Mouse (Mus musculus) testis, adult 2 months (tissue): ENCODE measurements around the gene Mesp1. TPM values are rescaled to one million over a fixed set of nuclear protein-coding genes. Genes with fewer than 3 reads are reported as not detected.

Experiments used
- H3K27ac ChIP-seq: fragments of 200-500 bp; 2 replicates; pipeline ENCODE4 v1.5.1; 2012; ENCODE audit warnings: low read depth, low read length; ENCODE audit not compliant: control insufficient read depth, insufficient read depth
- H3K27me3 ChIP-seq: fragments of 200-500 bp; 2 replicates; pipeline ENCODE4 v1.6.1; 2012; ENCODE audit warnings: mild to moderate bottlenecking, low read length, moderate library complexity; ENCODE audit not compliant: control insufficient read depth, insufficient read depth
- H3K36me3 ChIP-seq: fragments of 200-500 bp; 2 replicates; pipeline ENCODE4 v1.6.1; 2012; ENCODE audit warnings: mild to moderate bottlenecking, low read length; ENCODE audit not compliant: control insufficient read depth, insufficient read depth
- H3K4me1 ChIP-seq: fragments of 200-500 bp; 2 replicates; pipeline ENCODE4 v1.6.1; 2012; ENCODE audit warnings: low read length; ENCODE audit not compliant: control insufficient read depth, insufficient read depth
- H3K4me3 ChIP-seq: fragments of 200-500 bp; 2 replicates; pipeline ENCODE4 v1.5.1; 2012; ENCODE audit warnings: low read depth, mild to moderate bottlenecking, low read length, moderate library complexity, mixed read lengths; ENCODE audit not compliant: control insufficient read depth
- CTCF ChIP-seq: fragments of 200-500 bp; IDR thresholded peaks from 2 replicates; pipeline ENCODE4 v1.5.1; 2012; ENCODE audit warnings: low read depth, mild to moderate bottlenecking, inconsistent platforms, low read length, moderate library complexity; ENCODE audit not compliant: control insufficient read depth, insufficient read depth, insufficient replicate concordance
- POLR2A ChIP-seq: fragments of 200-500 bp; IDR thresholded peaks from 2 replicates; pipeline ENCODE4 v1.6.1; 2012; ENCODE audit warnings: low read depth, mild to moderate bottlenecking, inconsistent platforms, low read length, moderate library complexity; ENCODE audit not compliant: control insufficient read depth
- polyA plus RNA-seq: library from polyadenylated mRNA; depleted of rRNA; stranded (reverse); fragments of >200 nt; gene quantifications from 2 replicates; pipeline ENCODE4 v1.2.3, GENCODE M21; 2012

Gene Mesp1
- polyA plus RNA-seq, 1 experiment = 101 TPM

DNA sequence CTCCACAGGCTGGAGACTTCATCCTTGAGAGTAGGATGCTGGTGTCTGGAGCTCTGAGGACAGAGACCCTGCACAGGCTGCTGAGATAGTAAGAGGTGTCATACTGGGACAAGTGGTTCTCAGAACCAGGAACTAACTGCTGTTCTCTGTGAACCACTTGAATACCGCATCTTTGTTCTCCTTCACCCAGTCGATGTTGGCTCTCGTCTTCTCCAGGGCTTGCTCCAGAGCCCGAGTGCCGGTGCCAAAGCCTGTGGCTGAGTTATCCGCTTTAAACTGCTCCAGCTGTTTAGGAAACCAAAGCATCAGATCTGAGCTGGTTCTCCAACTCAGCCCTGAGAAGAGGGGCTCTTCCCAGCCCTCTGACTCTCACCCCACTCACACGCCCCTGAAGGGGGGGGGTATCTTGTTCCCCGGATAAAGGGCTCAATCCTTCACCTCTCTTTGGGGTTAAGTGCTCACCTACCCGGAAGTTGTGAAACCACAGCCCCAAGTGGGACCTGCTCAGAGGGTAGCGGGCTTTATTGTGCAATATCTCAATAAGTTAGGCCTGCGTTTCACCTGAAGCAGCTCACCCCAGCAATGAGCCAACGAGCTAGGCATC is 28.6 kb upstream of the Mesp1 start:
- Histone ChIP-seq H3K27me3 (no peaks in the 10 kb centered on the region), H3K4me3 (no peak overlapping the region), H3K36me3 (no peaks in the 10 kb centered on the region), H3K27ac (no peak overlapping the region), H3K4me1 (peaks cover 7% of the 10 kb centered on the region)
- TF ChIP-seq POLR2A = no peak
- no peak for TF ChIP-seq CTCF

DNA sequence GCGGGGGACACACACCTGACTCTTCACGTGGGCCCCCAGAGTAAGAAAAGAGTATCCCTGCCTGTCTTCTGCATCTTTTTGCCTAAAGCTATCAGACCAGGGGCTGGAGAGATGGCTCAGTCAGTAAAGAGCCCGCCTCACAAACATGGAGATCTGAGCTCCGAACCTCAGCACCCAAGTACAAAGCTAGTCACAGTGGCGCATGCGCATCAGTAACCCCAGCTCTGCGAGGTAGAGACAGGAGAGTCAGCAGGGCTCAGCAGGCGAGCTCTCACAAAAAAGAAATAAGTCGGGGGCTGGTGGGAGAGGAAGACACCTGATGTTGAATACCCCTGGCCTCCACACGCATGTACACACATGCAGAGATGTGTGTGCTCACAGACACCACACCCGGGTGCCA is 26.4 kb upstream of the Mesp1 start:
- H3K27ac ChIP-seq = no peak overlapping the region
- no peak for TF ChIP-seq POLR2A
- no peak for TF ChIP-seq CTCF

DNA sequence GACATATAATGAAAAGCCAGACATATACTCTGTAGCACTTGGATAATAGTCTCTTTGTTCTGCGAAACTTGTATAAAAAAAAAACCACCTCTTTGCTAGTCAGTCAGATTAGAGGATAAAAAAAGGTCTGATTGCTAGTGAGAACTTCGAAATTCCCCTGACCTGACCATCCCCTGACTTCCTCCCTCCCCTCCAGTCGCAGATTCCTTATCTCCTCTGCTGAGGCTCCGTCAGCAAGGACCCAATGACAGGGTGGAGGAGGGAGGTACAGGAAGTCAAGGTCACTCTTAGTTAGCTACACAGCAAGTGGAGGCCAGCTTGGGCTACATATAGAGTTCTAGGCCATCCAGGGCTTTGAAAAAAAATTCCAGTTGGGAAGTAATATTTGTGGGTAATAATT is 25.9 kb upstream of the Mesp1 start:
- no peaks in the 10 kb centered on the region for H3K36me3 ChIP-seq
- H3K27ac ChIP-seq = no peak overlapping the region
- peaks cover 5% of the 10 kb centered on the region for H3K4me1 ChIP-seq
- H3K4me3 ChIP-seq = no peak overlapping the region
- TF ChIP-seq POLR2A = no peak
- no peak for TF ChIP-seq CTCF
- no peaks in the 10 kb centered on the region for H3K27me3 ChIP-seq

More for the DNA sequence above, 26.4 kb upstream of the Mesp1 start:
- Histone ChIP-seq H3K4me1 (peaks cover 5% of the 10 kb centered on the region), H3K36me3 (no peaks in the 10 kb centered on the region), H3K27me3 (no peaks in the 10 kb centered on the region), H3K4me3 (no peak overlapping the region)

DNA sequence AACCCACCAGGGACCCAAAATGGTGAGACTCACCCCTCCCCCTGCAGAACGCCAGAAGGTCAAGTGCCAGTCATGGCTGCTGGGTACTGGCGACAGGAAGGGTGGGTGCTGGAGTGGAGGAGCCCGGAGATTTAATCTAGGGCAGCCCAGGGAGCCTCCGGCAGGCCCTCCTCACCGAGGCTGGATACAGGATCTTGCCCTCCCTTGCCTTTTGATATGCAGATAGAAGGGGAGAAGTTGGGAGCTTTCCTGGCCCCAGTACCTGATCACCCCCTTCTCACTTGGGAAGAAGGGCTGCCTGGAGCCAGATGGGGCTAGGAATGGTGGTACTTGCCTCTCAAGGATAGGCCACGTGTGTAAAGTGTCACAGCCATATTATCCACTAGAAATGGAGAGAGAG is 24.7 kb upstream of the Mesp1 start:
- Histone ChIP-seq H3K27me3 (no peaks in the 10 kb centered on the region), H3K36me3 (no peaks in the 10 kb centered on the region), H3K4me1 (peaks cover 5% of the 10 kb centered on the region), H3K4me3 (no peak overlapping the region), H3K27ac (no peak overlapping the region)
- no peak for TF ChIP-seq CTCF
- no peak for TF ChIP-seq POLR2A

DNA sequence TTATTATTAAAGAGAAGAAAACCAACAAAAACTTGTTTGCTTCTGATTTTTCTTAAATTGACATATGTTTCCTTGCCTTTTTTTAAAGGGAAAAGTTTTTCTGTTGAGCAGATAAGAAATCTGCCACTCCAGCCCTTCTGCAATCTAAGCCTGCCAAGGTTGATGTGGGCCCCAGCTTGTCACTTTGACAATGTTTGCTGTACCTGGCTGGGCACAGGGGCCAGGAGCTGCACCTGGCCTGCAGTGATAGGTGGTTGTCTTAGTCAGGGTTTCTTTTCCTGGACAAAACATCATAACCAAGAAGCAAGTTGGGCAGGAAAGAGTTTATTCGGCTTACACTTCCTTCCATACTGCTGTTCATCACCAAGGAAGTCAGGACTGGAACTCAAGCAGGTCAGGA is 19.8 kb upstream of the Mesp1 start:
- Histone ChIP-seq H3K4me3 (no peak overlapping the region), H3K27me3 (no peaks in the 10 kb centered on the region), H3K4me1 (peaks cover 10% of the 10 kb centered on the region), H3K36me3 (no peaks in the 10 kb centered on the region), H3K27ac (no peak overlapping the region)
- TF ChIP-seq CTCF (no peak), POLR2A (no peak)

DNA sequence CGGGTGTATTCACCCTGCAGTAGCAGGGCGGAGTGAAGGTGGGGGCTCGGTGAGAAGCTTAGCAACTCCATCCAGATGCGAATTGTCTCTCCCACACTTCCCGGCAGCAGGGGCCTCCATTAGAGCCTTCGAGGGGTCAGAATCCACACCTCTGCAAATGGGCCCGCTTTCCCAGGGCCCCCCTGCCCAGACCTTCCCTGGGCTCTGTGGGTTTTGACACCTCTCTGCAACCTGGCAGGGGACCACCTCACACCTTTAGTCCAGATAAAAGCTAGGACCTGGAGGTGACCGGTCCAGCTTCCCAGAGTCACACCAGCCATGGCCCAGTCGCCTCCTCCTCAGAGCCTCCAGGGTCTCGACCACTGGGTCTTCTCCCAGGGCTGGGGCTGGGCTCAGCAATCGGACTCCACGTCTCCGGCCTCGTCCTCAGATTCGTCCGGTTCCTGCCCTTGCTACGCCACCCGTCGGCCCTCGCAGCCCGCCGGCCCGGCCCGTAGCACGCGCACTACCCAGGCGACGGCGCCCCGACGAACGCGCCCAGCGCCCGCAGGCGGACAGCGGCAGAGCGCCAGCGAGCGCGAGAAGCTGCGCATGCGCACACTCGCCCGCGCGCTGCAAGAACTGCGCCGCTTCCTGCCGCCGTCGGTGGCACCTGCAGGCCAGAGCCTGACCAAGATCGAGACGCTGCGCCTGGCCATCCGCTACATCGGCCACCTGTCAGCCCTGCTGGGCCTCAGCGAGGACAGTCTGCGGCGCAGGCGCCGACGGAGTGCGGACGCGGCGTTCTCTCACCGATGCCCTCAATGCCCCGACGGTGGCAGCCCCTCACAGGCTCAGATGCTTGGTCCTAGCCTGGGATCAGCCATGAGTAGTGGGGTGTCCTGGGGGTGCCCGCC is 17.3 kb upstream of the Mesp1 start, which contains the start of gene Mesp2:
TSS of gene Mesp2 (plus strand) at position 117 of the 896 bp plus-strand sequence.
- H3K4me3 ChIP-seq = peak within 1 kb of the TSS; percentile 85
- H3K4me1 ChIP-seq = peaks cover 10% of the 10 kb centered on the region
- H3K36me3 ChIP-seq = no peaks in the 10 kb centered on the region
- H3K27ac ChIP-seq = peak within 1 kb of the TSS; percentile 10; the same call in 1 of the 2 replicates
- TF ChIP-seq CTCF (no peak), POLR2A (peak; percentile 57)
- no peaks in the 10 kb centered on the region for H3K27me3 ChIP-seq

DNA sequence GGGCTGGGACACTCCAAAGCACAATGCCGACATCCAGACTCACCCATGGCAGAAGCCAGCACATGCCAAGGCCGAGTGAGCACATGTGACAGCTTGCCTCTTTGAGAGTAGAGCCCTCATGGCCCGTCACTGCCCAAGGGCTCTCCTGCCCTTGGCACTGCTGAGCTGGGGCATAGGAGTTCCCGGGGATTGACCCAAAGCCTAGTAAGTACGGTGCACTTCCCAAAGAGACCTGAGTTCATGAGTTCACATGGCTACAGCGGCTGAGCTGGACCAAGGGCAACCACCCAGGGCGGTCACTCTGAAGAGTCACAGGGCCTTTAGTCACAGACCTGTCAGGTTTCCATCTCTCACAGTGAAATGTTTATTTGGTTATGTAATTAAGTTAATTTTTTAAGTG is 15.0 kb upstream of the Mesp1 start:
- TF ChIP-seq POLR2A (no peak), CTCF (no peak)
- Histone ChIP-seq H3K27ac (no peak overlapping the region), H3K27me3 (no peaks in the 10 kb centered on the region), H3K4me3 (no peak overlapping the region), H3K4me1 (peaks cover 10% of the 10 kb centered on the region), H3K36me3 (no peaks in the 10 kb centered on the region)
